Mouse (Mus musculus): ENCODE results near the gene Slc4a4. TPM values are rescaled to one million over a fixed set of nuclear protein-coding genes. Genes with fewer than 3 reads are reported as not detected.
A peak's percentile ranks its signal among the peaks of the same experiment; 100 is the strongest.

The Slc4a4 gene
- polyA plus RNA-seq, 1 experiment = 0.04 TPM

DNA sequence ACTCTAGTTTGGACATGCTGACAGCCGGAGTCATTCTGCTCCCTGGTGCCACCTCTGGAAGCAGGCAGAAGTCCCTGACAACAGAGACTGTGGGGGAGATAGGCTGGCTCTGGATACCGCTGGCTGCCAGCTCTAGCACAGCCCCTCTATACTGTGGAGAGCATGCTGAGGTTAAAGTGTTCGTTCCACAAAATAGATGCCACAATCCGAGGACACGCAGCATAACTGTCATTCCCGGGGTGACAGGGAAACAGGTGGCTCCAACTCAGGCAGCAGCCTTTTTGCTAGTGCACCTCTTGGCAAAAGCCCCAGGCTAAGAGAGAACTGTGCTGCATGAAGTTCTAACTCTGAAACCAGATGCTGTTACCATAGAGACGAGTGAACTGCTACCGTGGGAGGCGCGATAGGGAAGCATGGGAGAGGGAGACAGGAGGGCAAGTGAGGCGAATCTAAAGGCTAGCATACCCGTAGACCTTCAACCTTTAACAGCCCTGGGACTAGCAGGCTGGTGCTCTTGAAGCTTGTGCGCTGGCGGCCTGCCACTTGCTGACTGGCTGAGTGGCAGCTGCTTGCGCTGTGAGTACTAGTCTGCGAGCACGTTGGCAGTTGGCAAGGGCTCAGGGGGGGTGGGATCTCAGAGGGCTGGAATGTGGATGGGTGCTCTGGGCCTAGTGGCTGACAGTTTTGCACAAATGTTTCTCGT, 42.9 kb downstream of the Slc4a4 start:
- Histone ChIP-seq H3ac (ENCODE audit: control insufficient read depth, insufficient read length) (no peak overlapping the region), H3K4me2 (ENCODE audit: low read depth) (peak overlapping the region; percentile 60), H3K4me3 (no peak overlapping the region), H3K27me3 (ENCODE audit: control insufficient read depth, insufficient read depth, insufficient read length) (no peaks in the 10 kb centered on the region), H3K79me2 (ENCODE audit: control insufficient read depth, insufficient read depth) (no peaks in the 10 kb centered on the region), H3K36me3 (ENCODE audit: control insufficient read depth, insufficient read depth) (no peaks in the 10 kb centered on the region)
- TF ChIP-seq MYOD1 (IDR thresholded peaks at IDR 0.05; ENCODE audit: control insufficient read depth in 1 of 3, insufficient read length in 2 of 3, low read depth in 2 of 3) = peak in 2 of 3 experiments; percentile 78 to 90
- peak; percentile 6 to 89 (median 79) for TF ChIP-seq MYOG (IDR thresholded peaks at IDR 0.05; ENCODE audit: control insufficient read depth in 1 of 3, insufficient read depth in 1 of 3, insufficient read length in 2 of 3, low read depth in 2 of 3)
- no peak for TF ChIP-seq POLR2AphosphoS2 (IDR thresholded peaks at IDR 0.05; ENCODE audit: insufficient read length, low read depth)
- TF ChIP-seq TCF3 (IDR thresholded peaks at IDR 0.05; ENCODE audit: insufficient read length, low read depth) = peak; percentile 34

DNA sequence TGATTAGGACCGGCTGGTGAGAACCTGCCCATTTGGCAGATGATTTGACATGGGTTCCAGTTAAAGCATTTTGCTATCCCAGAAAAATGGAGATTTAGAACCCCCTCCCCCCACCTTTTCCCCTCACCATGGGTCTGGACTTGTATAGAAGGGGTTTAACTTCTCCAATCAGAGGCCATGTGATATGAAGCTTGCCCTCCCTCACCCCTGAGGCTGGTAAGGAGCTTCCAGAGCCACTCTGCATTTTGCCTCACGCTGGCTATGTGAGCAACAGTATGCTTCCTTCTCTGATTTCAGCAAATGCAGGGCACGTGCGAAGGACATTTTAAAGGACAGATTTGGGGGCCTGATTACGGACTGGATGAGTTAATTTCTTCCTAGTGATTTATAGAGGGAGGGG, 43.5 kb downstream of the Slc4a4 start:
- no peak overlapping the region for H3K4me3 ChIP-seq
- H3K4me2 ChIP-seq (ENCODE audit: low read depth) = peak overlapping the region; percentile 60
- no peaks in the 10 kb centered on the region for H3K36me3 ChIP-seq (ENCODE audit: control insufficient read depth, insufficient read depth)
- no peak overlapping the region for H3ac ChIP-seq (ENCODE audit: control insufficient read depth, insufficient read length)
- TF ChIP-seq MAX (IDR thresholded peaks at IDR 0.05; ENCODE audit: low read depth) = no peak
- no peak for TF ChIP-seq USF1 (IDR thresholded peaks at IDR 0.05; ENCODE audit: low read depth)
- H3K27me3 ChIP-seq (ENCODE audit: control insufficient read depth, insufficient read depth, insufficient read length) = no peaks in the 10 kb centered on the region
- H3K79me2 ChIP-seq (ENCODE audit: control insufficient read depth, insufficient read depth) = no peaks in the 10 kb centered on the region

DNA sequence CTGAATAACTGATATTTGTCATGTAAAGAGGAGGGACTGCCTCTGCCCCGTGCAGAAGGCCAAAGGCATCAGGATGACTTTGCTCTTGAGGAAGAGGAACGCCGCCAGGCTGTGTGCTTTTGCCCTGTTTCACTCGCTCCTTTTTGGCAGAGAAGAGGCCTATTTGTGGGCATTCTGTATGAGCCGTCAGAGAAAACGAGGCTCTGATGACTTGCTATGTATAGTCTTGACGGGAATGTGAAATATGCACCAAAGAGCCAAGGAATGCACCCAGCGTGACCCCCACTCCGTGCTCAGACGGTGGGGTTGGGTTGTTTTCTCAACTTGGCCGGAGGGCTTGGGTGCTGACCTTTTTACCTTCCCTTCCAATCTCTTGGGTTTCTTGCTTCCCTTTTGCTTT, 44.0 kb downstream of the Slc4a4 start:
- Histone ChIP-seq H3K4me3 (no peak overlapping the region), H3K27me3 (ENCODE audit: control insufficient read depth, insufficient read depth, insufficient read length) (no peaks in the 10 kb centered on the region), H3ac (ENCODE audit: control insufficient read depth, insufficient read length) (no peak overlapping the region), H3K79me2 (ENCODE audit: control insufficient read depth, insufficient read depth) (no peaks in the 10 kb centered on the region), H3K36me3 (ENCODE audit: control insufficient read depth, insufficient read depth) (no peaks in the 10 kb centered on the region), H3K4me2 (ENCODE audit: low read depth) (peak overlapping the region; percentile 60)
- no peak for TF ChIP-seq POLR2A (IDR thresholded peaks at IDR 0.05; ENCODE audit: insufficient read length, low read depth)
- no peak for TF ChIP-seq E2F4 (IDR thresholded peaks at IDR 0.05; ENCODE audit: insufficient read depth)
- TF ChIP-seq MYOD1 (IDR thresholded peaks at IDR 0.05; ENCODE audit: control insufficient read depth in 1 of 3, insufficient read length in 2 of 3, low read depth in 2 of 3) = no peak
- no peak for TF ChIP-seq MAX (IDR thresholded peaks at IDR 0.05; ENCODE audit: low read depth)
- no peak for TF ChIP-seq TCF3 (IDR thresholded peaks at IDR 0.05; ENCODE audit: insufficient read length, low read depth)
- TF ChIP-seq TCF12 (IDR thresholded peaks at IDR 0.05; ENCODE audit: insufficient read depth, poor library complexity, severe bottlenecking) = no peak
- no peak for TF ChIP-seq SRF (IDR thresholded peaks at IDR 0.05; ENCODE audit: control insufficient read depth, insufficient read length, low read depth)

DNA sequence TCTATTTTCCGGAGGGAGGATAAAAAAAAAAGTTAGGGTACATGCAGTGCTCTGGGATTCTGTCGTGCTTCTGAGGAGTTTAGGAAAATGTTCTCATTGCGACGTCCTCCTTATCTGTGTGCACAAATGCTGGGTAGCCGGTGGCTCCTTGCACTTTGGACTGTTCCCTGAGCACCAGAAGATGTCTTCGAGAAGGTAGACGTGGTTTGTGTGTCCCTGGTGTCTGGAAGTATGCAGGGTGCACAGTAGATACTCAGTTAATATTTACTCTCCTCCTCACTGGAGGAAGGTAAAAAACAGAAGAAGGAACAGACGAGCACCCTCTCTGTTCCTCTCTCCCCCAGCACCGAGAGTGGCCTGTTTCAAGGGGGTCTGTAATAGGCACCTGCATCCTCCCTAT, 44.6 kb downstream of the Slc4a4 start:
- Histone ChIP-seq H3K36me3 (ENCODE audit: control insufficient read depth, insufficient read depth) (no peaks in the 10 kb centered on the region), H3K27me3 (ENCODE audit: control insufficient read depth, insufficient read depth, insufficient read length) (no peaks in the 10 kb centered on the region), H3ac (ENCODE audit: control insufficient read depth, insufficient read length) (no peak overlapping the region), H3K4me2 (ENCODE audit: low read depth) (no peak overlapping the region), H3K4me3 (no peak overlapping the region), H3K79me2 (ENCODE audit: control insufficient read depth, insufficient read depth) (no peaks in the 10 kb centered on the region)
- no peak for TF ChIP-seq TCF3 (IDR thresholded peaks at IDR 0.05; ENCODE audit: insufficient read length, low read depth)
- no peak for TF ChIP-seq MYOD1 (IDR thresholded peaks at IDR 0.05; ENCODE audit: control insufficient read depth in 1 of 3, insufficient read length in 2 of 3, low read depth in 2 of 3)
- TF ChIP-seq MAX (IDR thresholded peaks at IDR 0.05; ENCODE audit: low read depth) = no peak
- no peak for TF ChIP-seq MYOG (IDR thresholded peaks at IDR 0.05; ENCODE audit: control insufficient read depth in 1 of 3, insufficient read depth in 1 of 3, insufficient read length in 2 of 3, low read depth in 2 of 3)
- no peak for TF ChIP-seq USF1 (IDR thresholded peaks at IDR 0.05; ENCODE audit: low read depth)
- no peak for TF ChIP-seq SRF (IDR thresholded peaks at IDR 0.05; ENCODE audit: control insufficient read depth, insufficient read length, low read depth)
- TF ChIP-seq E2F4 (IDR thresholded peaks at IDR 0.05; ENCODE audit: insufficient read depth) = no peak
- TF ChIP-seq REST (IDR thresholded peaks at IDR 0.05; ENCODE audit: insufficient read depth, insufficient read length) = no peak
- TF ChIP-seq TCF12 (IDR thresholded peaks at IDR 0.05; ENCODE audit: insufficient read depth, poor library complexity, severe bottlenecking) = no peak
- no peak for TF ChIP-seq CEBPB (IDR thresholded peaks at IDR 0.05; ENCODE audit: insufficient read depth, poor library complexity, severe bottlenecking)
- no peak for TF ChIP-seq POLR2A (IDR thresholded peaks at IDR 0.05; ENCODE audit: insufficient read length, low read depth)
- TF ChIP-seq POLR2AphosphoS2 (IDR thresholded peaks at IDR 0.05; ENCODE audit: insufficient read length, low read depth) = no peak

DNA sequence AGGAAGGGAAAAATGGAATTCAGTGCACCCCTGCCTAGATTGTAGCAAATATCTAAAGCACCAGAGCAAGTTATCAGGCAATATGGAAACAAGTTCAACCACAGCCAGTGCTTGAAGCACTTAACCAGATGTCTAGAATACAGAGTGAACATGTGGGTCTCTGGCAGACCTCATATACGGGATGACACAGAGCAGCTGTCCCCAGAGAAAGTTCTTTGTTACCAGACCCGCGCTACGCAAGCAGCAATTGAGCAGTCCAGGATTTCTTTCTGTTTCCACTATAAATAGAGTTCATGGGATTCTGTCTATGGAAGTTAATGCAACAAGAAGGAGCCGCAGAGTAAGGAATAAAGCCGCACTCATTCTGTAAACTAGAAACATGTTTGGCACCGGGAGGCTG, 46.8 kb downstream of the Slc4a4 start:
- Histone ChIP-seq H3K4me3 (no peak overlapping the region), H3K4me2 (ENCODE audit: low read depth) (no peak overlapping the region)

More for the DNA sequence above, 46.8 kb downstream of the Slc4a4 start:
- no peaks in the 10 kb centered on the region for H3K36me3 ChIP-seq (ENCODE audit: control insufficient read depth, insufficient read depth)
- H3ac ChIP-seq (ENCODE audit: control insufficient read depth, insufficient read length) = no peak overlapping the region
- H3K79me2 ChIP-seq (ENCODE audit: control insufficient read depth, insufficient read depth) = no peaks in the 10 kb centered on the region
- no peaks in the 10 kb centered on the region for H3K27me3 ChIP-seq (ENCODE audit: control insufficient read depth, insufficient read depth, insufficient read length)
- TF ChIP-seq TCF3 (IDR thresholded peaks at IDR 0.05; ENCODE audit: insufficient read length, low read depth) (no peak), USF1 (IDR thresholded peaks at IDR 0.05; ENCODE audit: low read depth) (no peak), MYOG (IDR thresholded peaks at IDR 0.05; ENCODE audit: control insufficient read depth in 1 of 3, insufficient read depth in 1 of 3, insufficient read length in 2 of 3, low read depth in 2 of 3) (no peak), E2F4 (IDR thresholded peaks at IDR 0.05; ENCODE audit: insufficient read depth) (no peak), MYOD1 (IDR thresholded peaks at IDR 0.05; ENCODE audit: control insufficient read depth in 1 of 3, insufficient read length in 2 of 3, low read depth in 2 of 3) (no peak), MAX (IDR thresholded peaks at IDR 0.05; ENCODE audit: low read depth) (no peak), POLR2A (IDR thresholded peaks at IDR 0.05; ENCODE audit: insufficient read length, low read depth) (no peak), SRF (IDR thresholded peaks at IDR 0.05; ENCODE audit: control insufficient read depth, insufficient read length, low read depth) (no peak), REST (IDR thresholded peaks at IDR 0.05; ENCODE audit: insufficient read depth, insufficient read length) (no peak), POLR2AphosphoS2 (IDR thresholded peaks at IDR 0.05; ENCODE audit: insufficient read length, low read depth) (no peak), CEBPB (IDR thresholded peaks at IDR 0.05; ENCODE audit: insufficient read depth, poor library complexity, severe bottlenecking) (no peak), TCF12 (IDR thresholded peaks at IDR 0.05; ENCODE audit: insufficient read depth, poor library complexity, severe bottlenecking) (no peak)
